Mouse (Mus musculus): ENCODE data around the gene Bloc1s2.

Bloc1s2 gene

GRCm38 (mm10) chr19:44145702-44146567, at the start of gene Bloc1s2:
TSS of gene Bloc1s2 (minus strand) at chr19:44146446.
- peak; percentile 73 to 84 for DNase-seq (ENCODE audit: low read depth in 1 of 2, low spot score in 2 of 2)

- peak in 1 of 2 experiments; percentile 28 for DNase-seq (ENCODE audit: low read depth in 1 of 2, low spot score in 2 of 2)
Observed at GRCm38 (mm10) chr19:44195138-44195537, 48.9 kb upstream of the Bloc1s2 start.

GRCm38 (mm10) chr19:44193906-44194305, 47.7 kb upstream of the Bloc1s2 start:
- no peak for DNase-seq (ENCODE audit: low read depth in 1 of 2, low spot score in 2 of 2)

- no peak for DNase-seq (ENCODE audit: low read depth in 1 of 2, low spot score in 2 of 2)
Observed at GRCm38 (mm10) chr19:44192342-44192741, 46.1 kb upstream of the Bloc1s2 start, which contains the start of gene Pkd2l1. TSS of gene Pkd2l1 (minus strand) at chr19:44192442.

- DNase-seq (ENCODE audit: low read depth in 1 of 2, low spot score in 2 of 2) = no peak
Observed at GRCm38 (mm10) chr19:44189056-44189455, 42.8 kb upstream of the Bloc1s2 start.

- DNase-seq (ENCODE audit: low read depth in 1 of 2, low spot score in 2 of 2) = no peak
Observed at GRCm38 (mm10) chr19:44183968-44184367, 37.7 kb upstream of the Bloc1s2 start.

- no peak for DNase-seq (ENCODE audit: low read depth in 1 of 2, low spot score in 2 of 2)
Observed at GRCm38 (mm10) chr19:44180502-44180901, 34.3 kb upstream of the Bloc1s2 start.

- DNase-seq (ENCODE audit: low read depth in 1 of 2, low spot score in 2 of 2) = no peak
Observed at GRCm38 (mm10) chr19:44176741-44177140, 30.5 kb upstream of the Bloc1s2 start.

- DNase-seq (ENCODE audit: low read depth in 1 of 2, low spot score in 2 of 2) = no peak
Observed at GRCm38 (mm10) chr19:44174835-44175234, 28.6 kb upstream of the Bloc1s2 start.

GRCm38 (mm10) chr19:44161515-44161914, 15.3 kb upstream of the Bloc1s2 start:
- no peak for DNase-seq (ENCODE audit: low read depth in 1 of 2, low spot score in 2 of 2)

GRCm38 (mm10) chr19:44159386-44159785, 13.1 kb upstream of the Bloc1s2 start:
- no peak for DNase-seq (ENCODE audit: low read depth in 1 of 2, low spot score in 2 of 2)

- DNase-seq (ENCODE audit: low read depth in 1 of 2, low spot score in 2 of 2) = no peak
Observed at GRCm38 (mm10) chr19:44157005-44157404, 10.8 kb upstream of the Bloc1s2 start.

GRCm38 (mm10) chr19:44153781-44154180, 7.5 kb upstream of the Bloc1s2 start:
- DNase-seq (ENCODE audit: low read depth in 1 of 2, low spot score in 2 of 2) = no peak

- no peak for DNase-seq (ENCODE audit: low read depth in 1 of 2, low spot score in 2 of 2)
Observed at GRCm38 (mm10) chr19:44148991-44149390, 2.7 kb upstream of the Bloc1s2 start.

- DNase-seq (ENCODE audit: low read depth in 1 of 2, low spot score in 2 of 2) = no peak
Observed at GRCm38 (mm10) chr19:44148345-44148744, 2.1 kb upstream of the Bloc1s2 start.

- no peak for DNase-seq (ENCODE audit: low read depth in 1 of 2, low spot score in 2 of 2)
Observed at GRCm38 (mm10) chr19:44146951-44147350, 705 bp upstream of the Bloc1s2 start.

GRCm38 (mm10) chr19:44146568-44146879, 278 bp upstream of the Bloc1s2 start:
- DNase-seq (ENCODE audit: low read depth in 1 of 2, low spot score in 2 of 2) = no peak

GRCm38 (mm10) chr19:44144366-44144765, 1.9 kb downstream of the Bloc1s2 start:
- DNase-seq (ENCODE audit: low read depth in 1 of 2, low spot score in 2 of 2) = peak; percentile 16 to 44

- DNase-seq (ENCODE audit: low read depth in 1 of 2, low spot score in 2 of 2) = no peak
Observed at GRCm38 (mm10) chr19:44135960-44136485, 10.2 kb downstream of the Bloc1s2 start.

- peak; percentile 55 to 74 for DNase-seq (ENCODE audit: low read depth in 1 of 2, low spot score in 2 of 2)
Observed at GRCm38 (mm10) chr19:44135072-44135959, 10.9 kb downstream of the Bloc1s2 start, which contains the start of gene Cwf19l1. TSS of gene Cwf19l1 (minus strand) at chr19:44135876.

GRCm38 (mm10) chr19:44132917-44133316, 13.3 kb downstream of the Bloc1s2 start:
- DNase-seq (ENCODE audit: low read depth in 1 of 2, low spot score in 2 of 2) = no peak

GRCm38 (mm10) chr19:44128560-44128959, 17.7 kb downstream of the Bloc1s2 start:
- no peak for DNase-seq (ENCODE audit: low read depth in 1 of 2, low spot score in 2 of 2)
